Mouse (Mus musculus): ENCODE results near the gene Mrps36. TPM values are rescaled to one million over a fixed set of nuclear protein-coding genes. Genes with fewer than 3 reads are reported as not detected.
"Not testable (repeated sequence)": the region's sequence is repeated elsewhere in the genome, so short reads cannot be mapped to it uniquely, and the experiment has no call there.

Gene Mrps36
- total RNA-seq (2015; ENCODE audit: low replicate concordance) (13.0 and 19.8 TPM in 2 replicates), total RNA-seq (2017; ENCODE audit: low replicate concordance) (13.2 and 22.6 TPM in 2 replicates)

GRCm38 (mm10) chr13:100744036-100744744 is at the start of gene Mrps36:
Mrps36 (minus strand) TSS chr13:100744659.
- ATAC-seq (replicated peaks; ENCODE audit: low FRiP score, poor library complexity, severe bottlenecking), result peak; percentile 91

- ATAC-seq (replicated peaks; ENCODE audit: low FRiP score, poor library complexity, severe bottlenecking), result no peak
Measured at GRCm38 (mm10) chr13:100789083-100789482, 44.6 kb upstream of the Mrps36 start.

DNA sequence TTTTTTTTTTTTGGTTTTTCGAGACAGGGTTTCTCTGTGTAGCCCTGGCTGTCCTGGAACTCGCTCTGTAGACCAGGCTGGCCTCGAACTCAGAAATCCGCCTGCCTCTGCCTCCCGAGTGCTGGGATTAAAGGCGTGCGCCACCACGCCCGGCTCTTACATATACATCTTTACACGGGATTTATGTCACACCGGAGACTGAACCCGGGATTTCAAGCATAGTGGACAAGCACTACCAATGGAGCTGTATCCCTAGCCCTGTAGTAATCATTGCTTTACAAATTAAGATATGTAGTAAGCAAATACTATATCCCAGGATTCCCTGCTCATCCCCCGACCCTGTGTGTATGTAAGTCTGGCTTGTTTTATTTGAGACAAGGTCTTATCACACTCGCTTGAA is 43.6 kb upstream of the Mrps36 start:
- ATAC-seq (replicated peaks; ENCODE audit: low FRiP score, poor library complexity, severe bottlenecking), result not testable (repeated sequence)

DNA sequence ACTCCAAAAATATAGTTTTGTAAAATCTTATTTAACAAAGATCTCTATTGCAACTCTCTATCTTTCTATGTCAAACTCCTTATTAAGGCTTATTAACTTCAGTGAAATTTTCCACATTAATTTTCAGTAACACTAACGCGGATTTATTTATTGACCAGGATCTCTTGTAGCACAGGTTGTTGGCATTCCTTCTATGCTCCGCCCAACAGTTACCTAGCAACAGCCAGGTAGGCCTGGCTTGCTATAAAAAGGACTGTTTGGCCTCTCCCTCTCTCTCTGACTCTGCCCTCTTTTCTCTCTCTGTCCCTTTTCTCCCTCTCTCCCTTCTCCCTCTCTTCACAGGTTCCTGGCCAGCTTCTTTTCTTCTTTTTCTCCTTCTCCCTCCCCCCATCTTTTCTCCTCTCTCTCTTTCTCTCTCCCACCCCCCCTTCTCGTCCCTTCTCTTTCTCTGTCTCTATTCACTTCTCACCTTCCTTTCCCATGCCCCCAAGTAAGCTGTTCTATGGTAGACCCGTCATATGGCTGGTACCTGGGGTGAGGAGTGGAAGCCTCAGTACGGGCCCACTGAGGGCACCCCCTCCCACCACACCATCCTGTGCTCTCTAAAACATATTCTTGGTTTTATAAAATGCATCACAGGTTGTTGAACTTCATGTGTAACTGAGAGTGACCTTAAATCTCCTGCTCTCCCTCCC is 43.0 kb upstream of the Mrps36 start:
- ATAC-seq (replicated peaks; ENCODE audit: low FRiP score, poor library complexity, severe bottlenecking), result no peak

GRCm38 (mm10) chr13:100786414-100786867 is 42.0 kb upstream of the Mrps36 start, which contains the start of gene Ccnb1:
Ccnb1 (minus strand) TSS chr13:100786570.
- peak; percentile 95 for ATAC-seq (replicated peaks; ENCODE audit: low FRiP score, poor library complexity, severe bottlenecking)

- ATAC-seq (replicated peaks; ENCODE audit: low FRiP score, poor library complexity, severe bottlenecking), result peak; percentile 77
Measured at GRCm38 (mm10) chr13:100785806-100786413, 41.5 kb upstream of the Mrps36 start.

DNA sequence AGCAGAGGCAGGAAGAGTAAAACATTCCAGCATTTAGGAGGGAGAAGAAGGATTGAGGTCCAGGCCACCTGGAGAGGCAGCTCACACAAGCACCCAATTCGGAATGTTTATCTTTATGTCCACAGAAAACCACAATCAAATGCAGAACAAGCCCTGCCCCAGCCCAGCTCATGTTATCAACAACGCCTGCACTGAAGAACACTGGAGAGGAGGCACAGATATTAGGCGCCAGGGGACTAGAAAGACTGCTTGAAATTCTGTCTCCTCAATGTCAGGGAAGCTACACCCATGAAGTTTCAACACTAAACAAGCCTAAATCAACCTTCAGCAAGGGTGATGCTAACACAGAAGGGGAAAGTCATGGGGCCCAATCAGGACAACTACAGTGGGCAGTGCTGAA is 33.0 kb upstream of the Mrps36 start:
- peak; percentile 49 for ATAC-seq (replicated peaks; ENCODE audit: low FRiP score, poor library complexity, severe bottlenecking)

DNA sequence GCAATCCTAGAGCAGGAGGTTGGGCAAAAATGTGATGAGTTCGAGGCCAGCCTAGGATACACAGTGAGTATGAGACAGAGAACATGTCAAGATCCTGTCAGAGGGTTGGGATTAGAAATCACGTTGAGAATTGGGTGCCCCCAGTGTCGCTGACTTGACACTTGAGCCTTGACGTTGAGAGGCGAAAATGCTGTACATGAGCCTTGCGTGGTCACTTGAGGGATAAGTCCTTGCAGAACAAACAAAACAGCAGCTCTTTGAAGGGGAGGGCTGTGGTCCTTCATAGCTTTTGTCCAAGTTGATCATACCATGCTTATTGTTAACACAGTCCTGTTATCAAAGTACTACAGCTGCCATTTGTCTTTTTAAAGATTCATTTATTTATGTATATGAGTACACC is 32.3 kb upstream of the Mrps36 start:
- ATAC-seq (replicated peaks; ENCODE audit: low FRiP score, poor library complexity, severe bottlenecking), result no peak

DNA sequence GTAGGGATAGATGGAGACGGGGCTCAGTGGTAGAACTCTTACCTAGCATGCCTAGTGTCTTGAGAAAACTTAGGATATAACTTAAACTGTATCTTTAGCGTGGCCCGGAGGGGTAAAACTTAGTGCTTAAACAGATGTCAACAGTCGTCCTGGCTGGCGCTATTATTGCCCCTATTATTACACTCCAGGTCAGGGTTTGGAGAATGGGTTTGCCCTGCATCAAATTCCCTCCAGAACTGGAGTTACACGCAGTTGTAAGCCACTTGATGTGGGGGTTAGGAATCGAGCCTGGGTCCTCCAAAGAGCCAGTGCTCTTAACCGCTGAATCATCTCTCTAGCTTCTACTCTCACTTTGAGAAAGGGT is 31.6 kb upstream of the Mrps36 start:
- ATAC-seq (replicated peaks; ENCODE audit: low FRiP score, poor library complexity, severe bottlenecking), result peak; percentile 23; the same call in 1 of the 2 replicates

DNA sequence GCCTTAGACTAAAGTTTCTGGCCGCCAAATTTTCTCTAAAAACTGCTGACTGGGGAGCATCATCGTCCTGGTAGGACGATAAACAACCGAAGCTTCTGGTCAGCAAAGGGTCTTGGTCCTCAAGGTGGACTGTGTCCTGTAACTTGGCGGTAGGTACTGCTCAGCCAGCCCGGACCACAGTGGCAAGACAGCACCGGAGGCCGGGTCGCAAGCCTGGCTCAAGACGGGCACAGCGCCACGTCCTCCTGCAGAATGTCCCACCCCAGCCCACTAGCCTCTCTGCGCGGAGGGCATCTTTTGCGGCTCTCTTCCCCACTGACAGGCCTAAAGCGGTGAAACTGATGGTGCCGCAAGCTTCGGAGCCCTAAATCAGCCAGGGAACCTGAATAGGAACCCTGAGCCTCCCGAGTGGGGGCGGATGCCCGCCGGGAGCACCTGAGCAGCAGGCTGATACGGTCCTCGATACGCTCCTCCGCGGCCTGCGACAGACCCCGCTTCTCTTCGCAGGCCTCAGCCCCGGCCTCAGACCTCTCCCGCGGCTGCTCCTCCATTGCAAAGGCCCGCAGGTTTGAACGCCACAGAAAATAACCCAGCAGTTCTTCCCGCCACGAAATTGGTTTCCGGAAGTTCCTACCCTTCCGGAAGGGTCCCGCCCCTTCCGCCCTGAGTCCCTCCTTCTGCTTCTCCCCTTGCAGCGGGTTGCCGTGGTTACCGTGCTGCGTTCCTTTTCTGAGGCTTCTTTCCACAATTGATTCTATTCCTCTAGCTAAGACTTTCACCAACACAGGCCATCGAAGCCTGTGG is 31.0 kb upstream of the Mrps36 start, which contains the start of gene Cenph:
Gene Cenph, minus strand, starts transcription at position 648 of the 804 bp plus-strand sequence.
- peak; percentile 95 for ATAC-seq (replicated peaks; ENCODE audit: low FRiP score, poor library complexity, severe bottlenecking)

DNA sequence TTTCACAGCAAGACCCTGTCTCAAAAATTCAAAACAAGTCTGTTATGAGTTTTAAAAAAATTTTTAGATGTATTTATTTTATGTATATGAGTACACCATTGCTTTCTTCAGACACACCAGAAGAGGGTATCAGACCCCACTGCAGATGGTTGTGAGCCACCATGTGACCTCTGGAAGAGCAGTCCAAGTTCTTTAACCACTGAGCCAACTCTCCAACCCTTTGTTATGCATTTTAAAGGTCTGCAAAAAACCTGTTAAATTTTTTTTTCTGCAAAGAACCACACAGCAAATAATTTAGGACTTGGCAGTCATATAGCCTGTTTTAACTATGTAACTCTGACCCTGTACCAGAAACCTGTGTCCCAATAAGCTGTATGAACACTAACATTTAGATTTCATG is 30.2 kb upstream of the Mrps36 start:
- ATAC-seq (replicated peaks; ENCODE audit: low FRiP score, poor library complexity, severe bottlenecking), result no peak

GRCm38 (mm10) chr13:100755329-100755728 is 10.9 kb upstream of the Mrps36 start:
- peak; percentile 74 for ATAC-seq (replicated peaks; ENCODE audit: low FRiP score, poor library complexity, severe bottlenecking)

- ATAC-seq (replicated peaks; ENCODE audit: low FRiP score, poor library complexity, severe bottlenecking), result no peak
Measured at GRCm38 (mm10) chr13:100754186-100754585, 9.7 kb upstream of the Mrps36 start.

DNA sequence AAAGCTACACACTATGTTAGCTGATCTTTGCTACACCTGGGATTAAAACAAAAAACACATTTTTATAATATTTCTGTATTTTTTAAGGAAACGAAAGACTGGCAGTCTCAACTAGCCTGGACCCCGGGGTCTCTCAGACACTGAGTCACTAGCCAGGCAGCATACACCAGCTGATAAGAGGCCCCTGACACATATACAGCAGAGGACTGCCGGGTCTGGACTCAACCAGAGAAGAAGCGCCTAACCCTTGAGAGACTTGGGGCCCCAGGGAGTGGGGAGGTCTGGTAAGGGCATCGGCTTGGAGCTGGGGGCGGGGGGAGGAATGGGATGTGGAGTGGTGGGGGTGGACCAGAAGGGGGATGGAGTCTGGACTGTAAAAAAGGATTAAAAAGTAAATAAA is 8.6 kb upstream of the Mrps36 start:
- ATAC-seq (replicated peaks; ENCODE audit: low FRiP score, poor library complexity, severe bottlenecking), result no peak

GRCm38 (mm10) chr13:100752529-100752928 is 8.1 kb upstream of the Mrps36 start:
- peak; percentile 35; the same call in 1 of the 2 replicates for ATAC-seq (replicated peaks; ENCODE audit: low FRiP score, poor library complexity, severe bottlenecking)

GRCm38 (mm10) chr13:100751402-100751801 is 6.9 kb upstream of the Mrps36 start:
- 0 out of 2 replicates have a peak, but pooled peaks have one; percentile 29 for ATAC-seq (replicated peaks; ENCODE audit: low FRiP score, poor library complexity, severe bottlenecking)

DNA sequence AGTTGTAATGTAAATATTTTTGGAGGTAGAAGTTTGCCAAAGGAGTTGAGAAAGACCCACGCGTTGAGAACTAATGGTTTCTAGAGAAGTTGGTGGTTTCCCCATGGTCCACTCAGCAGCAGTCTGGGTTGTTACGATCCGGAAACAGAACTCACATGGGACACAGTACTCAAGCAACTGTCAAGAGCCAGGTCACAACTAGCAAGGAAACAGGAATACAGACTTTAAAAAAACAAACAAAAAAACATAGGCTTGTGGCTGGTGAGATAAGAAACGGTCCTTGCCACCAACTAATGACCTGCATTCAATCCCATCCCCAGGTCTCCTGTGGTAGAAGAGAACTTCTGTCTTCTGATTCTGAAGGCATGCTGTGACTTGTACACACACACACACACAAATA is 6.3 kb upstream of the Mrps36 start:
- 0 out of 2 replicates have a peak, but pooled peaks have one; percentile 17 for ATAC-seq (replicated peaks; ENCODE audit: low FRiP score, poor library complexity, severe bottlenecking)

DNA sequence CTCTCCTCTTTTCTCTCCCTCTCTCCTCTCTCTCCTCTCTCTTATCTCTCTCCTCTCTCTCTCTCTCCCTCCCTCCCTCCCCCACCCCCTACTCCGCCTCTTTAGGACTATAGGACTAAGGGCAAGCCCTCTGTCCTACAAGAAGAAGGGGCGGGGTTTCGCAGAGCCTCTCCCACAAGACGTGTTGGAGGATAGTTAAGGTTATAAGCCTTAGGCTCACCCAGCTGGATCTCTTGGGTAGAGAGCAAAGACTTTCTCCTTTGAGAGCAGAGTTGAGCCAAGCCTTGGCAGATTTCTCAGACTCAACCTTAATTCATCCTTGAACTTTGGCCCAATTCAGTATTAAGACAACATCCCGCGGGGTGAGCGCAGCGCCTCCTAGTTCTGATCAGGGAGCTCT is 4.2 kb upstream of the Mrps36 start:
- ATAC-seq (replicated peaks; ENCODE audit: low FRiP score, poor library complexity, severe bottlenecking), result no peak

DNA sequence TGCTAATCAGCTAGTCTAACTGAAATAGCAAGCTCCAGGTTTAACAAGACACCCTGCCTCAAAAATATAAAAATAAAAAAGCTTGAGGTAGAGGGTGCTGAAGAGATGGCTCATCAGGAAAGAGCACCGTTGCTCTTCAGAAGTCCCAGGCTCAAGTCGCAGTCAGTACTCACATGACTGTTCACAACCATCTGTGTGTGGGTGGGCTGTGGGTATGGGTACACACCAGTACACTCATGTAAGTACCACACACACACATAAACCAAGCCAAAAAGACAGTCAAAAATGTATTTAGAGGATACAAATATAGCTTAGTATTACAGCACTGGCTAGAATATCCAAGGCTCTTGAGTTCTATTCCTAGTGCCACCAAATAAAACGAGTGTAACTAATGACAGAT is 1.6 kb upstream of the Mrps36 start:
- no peak for ATAC-seq (replicated peaks; ENCODE audit: low FRiP score, poor library complexity, severe bottlenecking)

Measured in erythroblast, adult 5-6 weeks (primary cell).